Mouse (Mus musculus) layer of hippocampus, adult 11-12 months (tissue): ENCODE results near the gene Gtsf1.
"Not testable (repeated sequence)": the region's sequence is repeated elsewhere in the genome, so short reads cannot be mapped to it uniquely, and the experiment has no call there.

ENCODE experiments used
- DNase-seq: peaks from one replicate; pipeline ENCODE4 v3.0.0; 2022; ENCODE audit warnings: low spot score

Gtsf1 gene

DNA sequence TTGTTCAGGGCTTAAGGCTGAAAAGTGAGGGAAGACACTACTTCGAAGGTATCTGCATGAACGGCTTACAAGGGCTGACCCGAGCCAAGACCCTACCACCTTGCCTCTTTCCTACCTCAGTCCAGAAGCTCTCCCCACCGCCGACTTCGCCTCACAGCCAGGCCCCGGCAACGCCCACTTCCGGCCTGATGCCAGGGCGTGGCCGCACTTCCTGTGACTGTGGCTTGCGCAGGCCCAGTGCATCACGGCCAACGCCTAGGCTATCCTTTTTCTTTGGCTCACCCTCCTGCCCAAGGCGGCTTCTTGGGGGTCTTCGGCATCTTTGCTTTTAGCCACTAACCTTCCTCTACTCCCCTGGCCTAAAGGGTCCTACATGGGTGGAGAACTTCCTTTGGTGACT lies at the start of gene Gtsf1:
Gene Gtsf1 (minus strand): TSS at position 230 of the 400 bp plus-strand sequence.
- no peak for DNase-seq

DNA sequence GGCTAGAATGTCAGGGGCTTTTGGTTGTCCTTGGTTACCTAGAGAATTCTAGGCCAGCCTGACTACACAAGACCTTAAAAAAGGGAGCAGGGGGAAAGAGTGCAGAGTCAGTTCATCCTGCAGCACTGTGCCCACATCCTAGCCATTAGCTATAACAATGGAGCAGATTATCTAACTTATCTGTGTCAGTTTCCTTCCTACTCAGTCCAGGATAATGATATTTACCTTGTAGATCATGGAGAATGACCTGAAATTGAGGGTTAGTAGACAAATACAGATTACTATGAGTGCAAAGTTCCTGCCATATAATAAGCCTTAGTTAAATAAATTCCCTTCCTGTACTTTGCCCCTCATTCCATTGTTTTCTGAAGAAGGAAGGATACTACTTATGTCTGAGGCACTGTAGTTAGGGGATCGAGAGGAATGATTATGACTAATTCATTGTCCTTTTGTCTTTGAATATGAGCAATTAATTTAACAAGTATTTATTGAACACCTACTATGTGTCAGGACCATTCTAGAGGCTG lies 48.9 kb upstream of the Gtsf1 start:
- DNase-seq: no peak

DNA sequence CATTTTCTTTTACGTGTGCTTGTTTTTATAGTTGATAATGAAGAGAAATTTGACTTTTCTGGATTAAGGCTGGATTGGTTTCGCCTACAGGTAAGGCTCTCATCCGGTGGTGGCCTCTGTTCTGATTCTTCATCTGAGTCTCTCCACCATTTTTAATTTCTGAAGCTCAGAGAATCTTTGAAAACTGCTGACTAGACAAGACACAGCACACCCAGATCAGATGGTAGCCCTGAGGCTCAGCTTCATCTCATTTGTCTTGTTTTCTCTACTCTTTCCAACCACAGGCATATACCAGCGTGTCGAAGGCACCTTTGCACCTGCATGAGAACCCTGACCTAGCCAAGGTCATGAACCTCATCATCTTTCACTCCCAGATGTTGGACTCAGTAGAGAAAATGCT lies 43.5 kb upstream of the Gtsf1 start:
- no peak for DNase-seq

DNA sequence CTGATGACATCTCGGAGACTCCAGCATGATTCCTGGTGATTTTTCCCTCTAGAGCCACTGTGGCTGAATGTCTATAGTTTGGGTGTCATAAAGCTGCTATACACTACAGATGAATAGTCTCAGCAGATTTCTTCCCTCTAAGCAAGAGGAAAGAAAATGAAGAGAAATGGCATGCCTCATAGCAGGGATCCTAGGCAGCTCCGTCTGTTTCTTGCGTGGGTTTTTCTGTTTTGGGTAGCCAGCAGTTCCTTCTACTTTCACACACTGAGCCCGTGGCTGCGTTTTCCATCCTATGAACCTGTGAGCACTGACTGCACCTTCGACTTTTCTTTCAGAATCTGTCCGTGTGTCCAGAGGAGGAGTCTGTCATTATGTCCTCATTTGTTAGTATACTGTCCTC lies 42.9 kb upstream of the Gtsf1 start:
- DNase-seq: no peak

DNA sequence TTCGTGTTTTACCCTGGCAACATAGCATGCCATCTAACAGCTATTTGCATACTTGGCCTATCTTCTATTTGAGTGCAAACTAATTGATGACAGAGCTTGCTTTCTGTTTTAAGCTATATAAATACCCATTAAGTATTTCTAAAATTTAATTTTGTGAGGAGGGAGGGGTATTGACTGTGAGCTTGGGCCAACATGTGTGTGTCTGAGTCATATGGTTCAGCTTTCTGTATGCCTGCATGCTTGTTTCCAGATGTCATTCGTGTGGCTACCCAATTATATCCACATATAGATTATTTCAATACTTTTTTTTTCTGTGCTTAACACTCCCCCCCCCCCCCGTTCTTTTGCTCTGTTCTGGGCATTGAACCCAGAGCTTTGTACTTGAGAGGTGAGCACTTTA lies 42.0 kb upstream of the Gtsf1 start:
- no peak for DNase-seq

DNA sequence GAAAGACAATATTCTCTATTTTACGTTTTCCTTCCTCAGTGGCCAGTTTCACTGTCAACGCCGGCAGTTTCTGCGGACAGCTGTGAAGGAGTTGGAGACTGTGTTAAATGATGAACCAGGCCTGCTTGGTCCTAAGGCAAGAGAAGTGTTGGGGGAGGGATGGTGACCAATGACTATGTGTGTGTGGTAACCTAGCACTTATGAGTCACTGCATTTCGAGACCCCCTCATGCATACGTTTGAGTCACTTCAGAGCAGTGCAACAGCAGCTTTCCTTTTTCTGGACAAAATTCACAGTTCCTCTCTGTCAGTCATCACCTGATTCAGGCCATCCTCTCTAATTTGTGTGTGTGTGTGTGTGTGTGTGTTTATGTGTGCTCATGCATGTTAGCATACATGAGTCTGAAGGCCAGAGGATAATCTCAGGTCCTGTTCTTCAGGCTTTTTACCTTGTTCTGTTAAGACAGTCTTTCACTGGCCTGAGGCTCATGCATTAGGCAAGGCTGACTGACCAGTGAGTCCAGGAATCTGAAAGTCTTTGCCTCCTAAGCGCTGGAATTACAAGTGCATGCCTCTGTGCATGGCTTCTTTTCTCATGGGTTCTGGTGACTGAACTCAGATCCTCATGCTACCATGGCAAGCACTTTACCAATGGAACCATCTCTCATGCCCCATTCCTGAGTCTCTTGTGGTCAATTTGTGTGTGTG lies 41.4 kb upstream of the Gtsf1 start:
- DNase-seq: no peak

DNA sequence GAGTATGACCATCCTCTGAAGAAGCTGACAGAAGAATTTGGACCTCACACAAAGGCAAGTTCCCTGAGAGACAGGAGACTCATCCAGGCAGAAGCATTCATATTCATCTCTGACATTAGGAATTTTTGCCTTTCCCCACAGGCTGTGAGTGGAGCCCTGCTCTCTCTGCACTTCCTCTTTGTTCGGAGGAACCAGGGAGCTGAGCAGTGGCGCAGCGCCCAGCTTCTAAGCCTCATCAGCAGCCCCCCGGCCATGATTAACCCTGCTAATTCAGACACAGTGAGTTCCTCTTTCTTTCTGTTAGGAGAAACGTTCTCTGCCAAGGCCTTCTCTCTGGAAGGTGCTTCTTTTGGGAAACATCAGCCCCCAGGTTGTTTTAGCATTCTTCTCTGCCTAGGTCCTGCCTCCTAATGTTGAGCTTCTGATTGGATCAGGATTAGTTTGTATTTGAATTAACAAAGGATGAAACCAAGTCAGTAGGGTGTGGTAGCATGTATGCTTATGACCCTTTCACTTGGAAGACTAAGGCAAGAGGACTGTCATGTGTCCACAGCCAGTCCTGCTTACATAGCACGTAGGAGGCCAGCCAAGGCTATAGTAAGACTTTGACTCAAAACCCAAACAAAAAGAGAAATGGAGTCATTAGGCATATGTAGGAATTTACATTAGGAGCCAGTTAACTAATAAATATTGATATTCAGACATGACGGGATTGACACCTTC lies 32.4 kb upstream of the Gtsf1 start:
- DNase-seq: peak; percentile 43

DNA sequence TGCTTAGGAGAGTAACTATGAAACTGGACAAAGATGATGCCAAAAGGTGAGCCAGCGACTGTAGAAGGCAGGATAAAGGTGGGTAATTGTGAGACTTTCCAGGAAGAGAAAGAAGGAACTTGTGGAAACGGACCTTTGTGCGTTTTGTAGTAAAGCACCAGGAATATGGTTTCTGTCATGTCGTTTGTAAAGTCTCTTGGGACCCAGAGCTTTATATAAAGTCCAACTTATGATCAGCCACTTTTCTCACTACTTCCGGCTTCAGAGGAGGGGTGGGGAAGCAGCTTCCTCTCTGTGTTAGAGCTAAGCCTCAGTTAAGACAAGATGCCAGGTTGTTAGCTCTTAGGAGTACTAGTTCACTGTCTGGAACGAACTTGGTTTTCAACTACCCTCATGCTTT lies 24.2 kb upstream of the Gtsf1 start:
- no peak for DNase-seq

DNA sequence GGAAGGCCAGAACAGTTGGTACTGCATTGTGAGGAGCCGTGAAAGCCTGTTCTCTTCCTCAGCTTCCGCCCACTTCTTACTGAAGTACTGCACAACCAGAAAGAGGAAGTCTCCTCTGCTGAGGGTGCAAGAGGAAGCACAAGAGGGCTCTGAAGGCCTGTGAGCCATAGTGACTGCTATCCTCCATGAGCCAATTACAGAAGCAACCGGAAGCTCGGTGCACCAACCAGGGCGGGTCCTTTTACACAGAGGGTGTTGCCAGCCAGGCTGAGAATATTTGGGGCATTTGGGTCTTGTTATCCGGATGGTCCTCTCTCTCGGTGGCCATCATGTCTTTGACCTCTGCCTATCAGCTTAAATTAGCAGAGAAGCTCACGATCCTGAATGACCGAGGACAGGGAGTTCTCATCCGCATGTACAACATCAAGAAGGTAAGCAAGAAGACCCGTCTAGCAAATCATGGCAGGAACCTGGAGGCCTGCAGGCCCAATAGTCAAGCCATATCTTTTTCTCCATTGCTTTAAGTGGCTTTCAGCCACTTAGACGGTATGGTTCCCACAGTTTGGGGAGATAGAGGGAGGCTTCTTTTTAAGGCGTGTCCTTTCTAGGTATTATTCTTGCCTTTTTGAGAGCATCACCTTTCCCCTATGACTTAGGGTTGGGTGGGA lies 23.4 kb upstream of the Gtsf1 start, which contains the start of gene Nckap1l:
Gene Nckap1l (plus strand): TSS at position 244 of the 668 bp plus-strand sequence.
- peak; percentile 59 for DNase-seq

DNA sequence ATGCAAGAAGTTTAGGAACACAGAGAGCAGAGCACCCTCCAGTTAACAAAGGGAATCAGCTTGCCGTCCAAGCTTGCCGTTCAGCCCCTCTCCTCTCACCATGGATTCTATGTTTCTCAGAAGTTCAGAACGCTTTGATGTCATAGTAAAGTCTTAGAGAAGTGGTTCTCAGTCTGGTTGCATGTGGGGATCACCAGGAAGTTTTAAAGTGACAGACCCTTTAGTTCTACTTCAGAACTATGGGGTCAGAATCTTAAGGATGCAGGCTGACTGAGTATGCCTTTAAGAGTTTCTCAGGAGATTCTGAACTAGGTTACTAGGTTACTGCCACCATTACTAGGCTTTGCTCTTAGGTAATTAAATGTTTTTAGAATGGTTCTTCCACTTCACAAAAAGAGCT lies 18.1 kb upstream of the Gtsf1 start, which contains the start of gene Gtsf2:
Gene Gtsf2 (minus strand): TSS at position 101 of the 400 bp plus-strand sequence.
- DNase-seq: no peak

DNA sequence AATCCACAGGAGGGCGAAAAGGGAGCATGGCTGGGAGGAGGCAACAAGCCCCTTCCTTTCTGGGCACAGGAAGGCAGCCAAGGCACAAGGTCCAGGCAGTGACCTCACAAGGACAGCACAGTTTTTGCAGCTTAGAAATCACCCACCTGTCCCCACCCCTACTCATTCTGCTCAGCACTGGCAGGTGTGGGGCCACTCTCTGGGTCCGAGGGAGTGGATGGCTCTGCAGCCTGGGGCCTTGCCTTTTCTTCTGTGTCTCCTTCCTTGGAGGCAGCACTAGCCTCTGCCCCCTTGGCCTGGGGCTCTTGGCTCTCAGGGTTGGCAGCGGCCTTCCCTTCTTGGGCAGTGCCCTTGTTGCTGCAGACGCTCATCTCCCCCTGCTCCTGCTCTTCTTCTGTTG lies 15.7 kb upstream of the Gtsf1 start:
- not testable (repeated sequence) for DNase-seq

DNA sequence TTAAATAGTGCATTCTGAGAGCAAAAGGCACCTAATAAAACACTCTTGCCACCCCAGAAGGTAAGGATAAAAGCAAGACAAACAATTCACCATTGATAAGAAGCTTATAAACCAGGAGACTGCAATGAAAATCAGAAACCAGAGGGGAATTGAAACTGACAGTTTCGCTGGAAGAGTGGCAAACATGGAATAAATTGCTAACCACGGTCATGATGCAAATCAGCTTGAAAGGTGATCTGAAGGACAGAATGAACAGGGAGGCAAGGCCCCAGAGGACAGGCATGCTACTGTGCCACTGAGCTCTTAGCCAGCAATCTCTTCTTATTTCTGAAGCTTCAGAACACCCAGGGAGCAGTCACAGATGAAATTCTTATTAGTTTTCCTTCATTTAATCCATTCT lies 3.3 kb downstream of the Gtsf1 start:
- no peak for DNase-seq

DNA sequence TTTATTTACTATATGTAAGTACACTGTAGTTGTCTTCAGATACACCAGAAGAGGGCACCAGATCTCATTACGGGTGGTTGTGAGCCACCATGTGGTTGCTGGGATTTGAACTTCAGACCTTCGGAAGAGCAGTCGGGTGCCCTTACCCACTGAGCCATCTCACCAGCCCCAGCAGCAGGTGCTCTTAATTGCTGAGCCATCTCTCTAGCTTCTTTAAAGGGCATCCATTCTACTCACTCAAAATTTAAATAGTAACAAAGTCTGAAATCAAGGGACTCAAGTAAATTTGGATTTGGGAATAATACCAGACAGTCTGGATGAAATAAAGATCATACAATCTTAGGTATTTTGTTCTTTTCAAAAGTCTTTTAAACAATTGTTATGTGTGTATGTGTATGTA lies 24.7 kb downstream of the Gtsf1 start:
- DNase-seq: not testable (repeated sequence)

DNA sequence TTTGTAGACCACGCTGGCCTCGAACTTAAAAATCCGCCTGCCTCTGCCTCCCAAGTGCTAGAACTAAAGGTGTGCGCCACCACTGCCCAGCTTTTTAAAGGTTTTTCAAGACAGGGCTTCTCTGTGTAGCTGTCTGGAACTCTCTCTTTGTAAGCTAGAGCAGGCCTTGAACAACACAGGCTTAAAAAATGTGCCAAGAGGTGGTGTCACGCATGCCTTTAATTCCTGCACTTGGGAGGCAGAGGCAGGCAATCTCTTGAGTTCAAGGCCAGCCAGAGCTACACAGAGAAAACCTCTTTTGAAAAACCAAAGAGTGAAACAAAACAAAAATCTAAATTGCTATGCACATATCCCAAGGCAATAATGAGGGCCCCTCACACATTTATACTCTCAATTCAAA lies 28.9 kb downstream of the Gtsf1 start:
- no peak for DNase-seq

DNA sequence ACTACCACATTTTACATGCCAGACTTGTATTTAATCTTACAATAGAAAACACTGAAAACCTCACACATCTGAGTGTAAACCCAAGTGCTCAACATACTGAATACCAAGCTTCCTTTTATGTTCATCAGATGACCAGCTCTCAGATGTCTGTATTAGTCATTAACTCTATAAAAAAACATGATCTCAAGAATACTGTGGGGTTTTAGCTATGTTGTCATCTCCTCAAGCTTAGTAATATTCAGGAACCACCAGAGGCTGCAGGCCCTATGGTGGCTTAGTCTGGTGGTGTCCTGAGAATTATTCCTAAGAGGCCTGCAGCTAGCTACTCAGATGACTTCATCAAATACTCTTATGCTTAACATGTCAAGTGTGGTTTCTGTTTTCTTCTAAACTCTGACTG lies 36.7 kb downstream of the Gtsf1 start:
- DNase-seq: no peak

DNA sequence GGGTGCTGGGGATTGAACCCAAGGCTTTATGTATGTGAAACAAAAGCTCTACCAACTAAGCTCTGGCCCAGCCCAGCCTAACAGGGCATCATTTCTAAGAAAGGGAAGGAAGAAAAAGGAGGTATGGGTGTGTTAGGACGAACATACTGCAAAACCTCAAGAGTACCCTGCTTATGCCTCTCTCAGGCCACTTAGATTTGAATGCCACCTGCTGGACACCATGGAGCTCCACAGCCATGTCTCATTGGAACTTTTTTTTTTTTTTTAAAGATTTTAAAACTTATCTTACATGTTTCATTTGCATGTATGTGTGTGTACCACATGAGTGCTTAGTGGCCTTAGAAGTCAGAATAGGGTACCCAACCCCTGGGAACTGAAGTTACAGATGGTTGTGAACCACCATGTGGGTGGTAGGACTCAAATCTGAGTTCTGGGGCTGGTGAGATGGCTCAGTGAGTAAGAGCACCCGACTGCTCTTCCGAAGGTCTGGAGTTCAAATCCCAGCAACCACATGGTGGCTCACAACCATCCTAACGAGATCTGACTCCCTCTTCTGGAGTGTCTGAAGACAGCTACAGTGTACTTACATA lies 41.6 kb downstream of the Gtsf1 start:
- no peak for DNase-seq

DNA sequence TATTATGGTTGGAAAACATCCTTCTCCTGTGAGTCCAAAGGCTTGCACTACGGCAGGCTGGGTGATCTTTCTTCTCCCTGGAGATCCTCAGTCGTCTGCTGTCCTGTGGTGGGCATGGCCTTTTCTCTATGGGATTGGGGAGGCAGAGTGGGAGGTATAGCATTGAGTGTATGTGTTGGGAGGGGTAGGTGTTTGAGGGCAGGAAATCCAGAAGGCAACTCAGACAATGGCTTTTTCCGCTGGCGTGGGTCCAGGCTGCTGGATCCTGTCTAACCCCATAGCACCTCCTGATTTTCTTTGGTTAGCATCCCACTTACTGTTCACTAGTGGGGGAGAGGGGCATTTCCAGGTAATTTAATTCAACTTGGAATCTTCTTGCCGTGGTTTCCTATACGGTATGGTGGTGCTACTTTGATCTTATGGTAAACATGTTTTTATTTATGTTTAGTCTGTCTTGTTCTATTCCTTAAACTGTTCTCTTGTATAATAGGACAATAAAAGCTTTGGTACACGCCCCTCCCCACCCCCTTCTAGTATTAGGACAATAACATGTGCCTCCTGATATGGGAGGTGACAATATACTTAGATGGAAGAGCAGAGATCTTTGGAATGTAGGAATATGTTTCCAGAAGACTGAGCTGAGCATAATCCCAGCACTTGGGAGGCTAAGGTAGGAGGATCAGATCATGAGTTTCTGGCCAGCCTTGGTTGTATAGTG lies 46.3 kb downstream of the Gtsf1 start:
- no peak for DNase-seq

DNA sequence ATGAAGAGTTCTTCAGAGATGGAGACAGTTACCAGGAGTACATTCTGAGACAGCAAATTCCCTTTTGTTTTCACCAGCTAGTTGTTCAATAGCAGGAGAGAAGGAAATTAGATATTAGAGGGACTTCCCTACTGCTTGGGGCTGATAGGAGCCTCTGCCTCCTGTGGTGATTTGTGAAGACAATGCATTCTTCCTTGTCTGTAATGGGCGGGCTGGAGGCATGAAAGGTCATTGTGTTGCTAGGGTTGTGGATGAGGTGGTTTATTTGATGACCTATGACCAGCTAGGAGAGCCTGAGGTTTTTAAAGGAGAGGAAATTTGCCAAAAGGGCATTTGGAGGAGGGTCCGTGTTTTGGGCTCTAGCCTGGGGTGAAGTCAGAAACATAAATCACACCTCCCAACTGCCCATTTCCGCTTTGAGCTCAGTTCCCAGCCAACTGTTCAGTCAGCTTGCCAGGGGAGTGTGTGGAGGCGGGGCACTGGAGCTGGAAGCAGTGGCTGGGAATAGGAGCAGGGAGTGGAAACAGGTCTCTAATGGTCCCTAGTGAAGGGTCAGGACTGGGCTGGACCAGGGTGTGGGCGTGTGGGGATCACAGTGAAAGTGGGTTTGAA lies 47.4 kb downstream of the Gtsf1 start:
- DNase-seq: no peak

DNA sequence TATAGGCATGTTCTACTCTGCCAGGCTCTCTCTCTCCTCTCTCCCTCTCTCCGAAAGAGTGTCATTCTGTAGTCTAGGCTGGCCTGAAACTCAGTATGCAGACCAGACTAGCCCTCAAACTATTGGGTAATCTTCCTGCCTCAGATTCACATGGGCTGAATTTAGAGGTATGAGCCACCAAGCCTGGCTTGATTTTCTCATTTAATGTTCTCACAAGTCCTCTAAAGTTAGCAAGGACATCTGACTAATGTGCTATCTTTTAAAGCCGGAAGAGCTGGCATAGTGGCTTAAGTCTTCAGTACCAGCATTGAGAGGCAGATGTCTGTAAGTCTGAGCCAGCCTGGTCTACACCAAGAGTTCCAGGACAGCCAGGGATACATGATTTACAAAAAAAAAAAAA lies 48.2 kb downstream of the Gtsf1 start:
- DNase-seq: no peak

DNA sequence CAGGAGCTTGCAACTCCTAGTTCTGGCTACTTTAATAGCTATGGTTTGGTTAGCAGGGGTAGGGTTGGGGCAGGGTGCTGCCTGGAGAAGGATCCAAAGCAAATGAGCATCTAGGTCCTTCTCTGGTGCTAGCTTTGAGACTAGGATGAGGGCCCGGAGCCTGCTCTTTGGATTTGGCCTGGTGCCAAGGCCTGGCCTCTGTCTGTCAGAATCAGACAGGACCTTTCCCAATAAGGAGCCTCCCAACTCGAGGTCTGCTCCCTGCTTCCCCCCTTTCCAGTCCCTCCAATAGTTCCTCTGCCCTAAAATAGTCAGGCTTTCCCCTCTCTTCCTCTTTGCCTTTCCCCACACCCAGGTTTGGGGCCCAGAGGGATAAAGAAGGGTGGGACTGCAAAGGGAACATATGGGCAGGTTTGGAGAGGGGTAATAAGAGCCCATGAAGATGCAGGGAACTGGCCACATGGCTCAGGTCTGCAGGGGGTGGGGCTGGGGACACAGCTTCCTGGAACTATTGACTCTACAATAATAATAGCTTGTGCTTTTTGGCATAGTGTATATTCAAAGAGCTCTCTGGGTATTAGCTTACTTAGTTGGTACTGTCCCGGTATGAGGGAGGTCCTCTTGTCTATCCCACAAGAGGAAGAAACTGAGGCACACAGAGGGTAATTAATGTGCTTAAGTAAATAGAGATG lies 51.5 kb downstream of the Gtsf1 start:
- no peak for DNase-seq
